Mouse (Mus musculus) neural tube, embryonic 12.5 days (tissue): Measurements from ENCODE around the gene Klhdc3. TPM values are rescaled to one million over a fixed set of nuclear protein-coding genes. Genes with fewer than 3 reads are reported as not detected.

Source experiments
- ATAC-seq: fragments of 200-750 bp; cut with Nextera tagmentation; 2 replicates; pipeline ENCODE4 v1.8.0; 2017; ENCODE audit warnings: low read depth, mild to moderate bottlenecking, moderate TSS enrichment, moderate library complexity; ENCODE audit not compliant: low FRiP score
- H3K27ac ChIP-seq: fragments of 300-500 bp; sonication (generic); 2 replicates; pipeline ENCODE4 v1.5.1; 2016
- H3K27me3 ChIP-seq: fragments of 300-500 bp; sonication (generic); replicated peaks from 2 replicates; pipeline ENCODE4 v1.6.1; 2016; ENCODE audit warnings: mild to moderate bottlenecking
- H3K36me3 ChIP-seq: fragments of 300-500 bp; sonication (generic); 2 replicates; pipeline ENCODE4 v1.6.1; 2016; ENCODE audit warnings: mild to moderate bottlenecking
- H3K4me1 ChIP-seq: fragments of 300-500 bp; sonication (generic); 2 replicates; pipeline ENCODE4 v1.6.1; 2016
- H3K4me2 ChIP-seq: fragments of 300-500 bp; sonication (generic); replicated peaks from 2 replicates; pipeline ENCODE4 v1.6.1; 2016; ENCODE audit warnings: mild to moderate bottlenecking
- H3K4me3 ChIP-seq: fragments of 300-500 bp; sonication (generic); 2 replicates; pipeline ENCODE4 v1.5.1; 2016
- H3K9ac ChIP-seq: fragments of 300-500 bp; sonication (generic); 2 replicates; pipeline ENCODE4 v1.6.1; 2016; ENCODE audit warnings: mild to moderate bottlenecking
- H3K9me3 ChIP-seq: fragments of 300-500 bp; sonication (generic); 2 replicates; pipeline ENCODE4 v1.6.1; 2016; ENCODE audit warnings: mild to moderate bottlenecking
- WGBS: fragments of 180-500 bp; shearing (Covaris S2); methylation state at CpG from one replicate; pipeline ENCODE4 v1.1.7; 2016; 5-methylcytosine and 5-hydroxymethylcytosine counted together
- polyA plus RNA-seq: library from polyadenylated mRNA; unstranded; fragments of >200 nt; fragmentation: Nextera tagmentation; extraction: Ambion mirVana; gene quantifications from 2 replicates; pipeline ENCODE4 v1.2.1, GENCODE M21; 2016

The Klhdc3 gene
- polyA plus RNA-seq, 1 experiment from 2014 or later: 146 TPM

DNA sequence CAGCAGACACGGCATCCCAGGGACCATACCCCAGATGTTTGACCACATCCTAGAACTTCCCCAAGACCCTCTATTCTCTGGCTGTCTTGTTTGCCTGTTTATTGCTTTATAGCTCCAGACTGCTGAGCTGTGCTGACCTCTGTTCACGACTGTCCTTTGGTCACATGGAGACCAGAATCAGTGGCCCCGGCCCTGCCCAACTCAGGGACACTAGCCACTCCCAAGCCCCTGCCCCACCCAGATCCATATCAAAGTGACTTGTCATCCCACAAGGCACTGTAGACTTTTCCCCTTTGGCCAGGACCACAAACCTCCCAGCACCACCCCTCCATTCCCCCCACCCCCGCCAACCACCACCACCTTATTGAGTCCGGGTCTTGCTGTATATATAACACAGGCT is 18.5 kb upstream of the Klhdc3 start:
- WGBS: 46% methylated on average over 5 of the region's 5 CpGs
- Histone ChIP-seq H3K27me3 (no peaks in the 10 kb centered on the region), H3K4me2 (no peak overlapping the region), H3K36me3 (peaks cover 28% of the 10 kb centered on the region), H3K4me1 (peaks cover 30% of the 10 kb centered on the region), H3K9me3 (no peaks in the 10 kb centered on the region), H3K9ac (no peak overlapping the region), H3K4me3 (no peak overlapping the region), H3K27ac (no peak overlapping the region)
- ATAC-seq: no peak

- H3K36me3 ChIP-seq: peaks cover 28% of the 10 kb centered on the region
- WGBS: 89% methylated on average over 6 of the region's 6 CpGs
Measured at GRCm38 (mm10) chr17:46698515-46698914, 17.8 kb upstream of the Klhdc3 start.

DNA sequence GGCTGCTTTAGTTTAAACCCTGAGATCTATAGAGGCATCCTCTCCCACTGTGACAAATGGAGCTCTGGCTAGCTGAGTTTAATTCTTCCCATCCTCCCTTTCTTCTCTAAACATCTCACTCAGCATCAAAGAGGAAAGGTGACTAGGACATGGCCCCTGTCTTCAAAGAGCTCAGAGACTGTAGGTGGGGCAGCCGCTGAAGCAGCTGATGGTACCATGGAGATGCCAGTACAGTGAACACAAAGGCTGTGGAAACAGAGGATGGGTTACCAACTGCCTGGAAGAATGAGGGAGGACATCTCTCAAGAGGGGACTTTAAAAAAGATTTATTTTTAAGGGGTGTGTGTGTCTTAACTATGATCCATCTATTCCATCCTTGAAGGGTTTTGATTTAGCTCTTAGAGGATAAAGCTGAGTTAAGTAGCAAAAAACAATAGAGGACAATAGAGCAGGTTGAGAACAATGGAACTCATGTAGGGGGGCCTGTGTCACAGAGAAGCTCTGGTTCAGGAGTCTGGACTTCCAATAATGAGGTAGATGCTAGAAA is 13.9 kb upstream of the Klhdc3 start:
- Histone ChIP-seq H3K9me3 (no peaks in the 10 kb centered on the region), H3K27ac (no peak overlapping the region), H3K9ac (no peak overlapping the region), H3K27me3 (no peaks in the 10 kb centered on the region), H3K4me1 (no peaks in the 10 kb centered on the region), H3K4me2 (no peak overlapping the region), H3K4me3 (no peak overlapping the region), H3K36me3 (peaks cover 32% of the 10 kb centered on the region)
- WGBS: 68% methylated on average over 1 of the region's 1 CpGs
- no peak for ATAC-seq

More at GRCm38 (mm10) chr17:46698515-46698914, 17.8 kb upstream of the Klhdc3 start:
- Histone ChIP-seq H3K4me3 (no peak overlapping the region), H3K9ac (no peak overlapping the region), H3K27ac (no peak overlapping the region), H3K4me2 (no peak overlapping the region), H3K9me3 (no peaks in the 10 kb centered on the region), H3K4me1 (peaks cover 22% of the 10 kb centered on the region), H3K27me3 (no peaks in the 10 kb centered on the region)
- ATAC-seq: no peak

GRCm38 (mm10) chr17:46691390-46691789 is 10.7 kb upstream of the Klhdc3 start:
- Histone ChIP-seq H3K4me2 (no peak overlapping the region), H3K4me3 (no peak overlapping the region), H3K9ac (no peak overlapping the region), H3K9me3 (no peaks in the 10 kb centered on the region), H3K27me3 (no peaks in the 10 kb centered on the region), H3K4me1 (no peaks in the 10 kb centered on the region), H3K27ac (no peak overlapping the region), H3K36me3 (peaks cover 25% of the 10 kb centered on the region)
- no peak for ATAC-seq
- WGBS: 96% methylated on average over 2 of the region's 2 CpGs

- Histone ChIP-seq H3K4me2 (no peak overlapping the region), H3K36me3 (peaks cover 28% of the 10 kb centered on the region), H3K27me3 (no peaks in the 10 kb centered on the region), H3K9me3 (no peaks in the 10 kb centered on the region), H3K4me1 (no peaks in the 10 kb centered on the region), H3K9ac (no peak overlapping the region), H3K4me3 (no peak overlapping the region), H3K27ac (no peak overlapping the region)
- ATAC-seq: no peak
- 95% methylated on average over 12 of the region's 12 CpGs for WGBS
Measured at GRCm38 (mm10) chr17:46690665-46691064, 10.0 kb upstream of the Klhdc3 start.

GRCm38 (mm10) chr17:46685913-46686312 is 5.2 kb upstream of the Klhdc3 start:
- H3K27ac ChIP-seq: no peak overlapping the region
- H3K4me1 ChIP-seq: peaks cover 8% of the 10 kb centered on the region
- H3K36me3 ChIP-seq: peaks cover 55% of the 10 kb centered on the region
- H3K4me2 ChIP-seq: no peak overlapping the region
- no peaks in the 10 kb centered on the region for H3K27me3 ChIP-seq
- H3K9ac ChIP-seq: no peak overlapping the region
- H3K4me3 ChIP-seq: no peak overlapping the region
- no peak for ATAC-seq
- H3K9me3 ChIP-seq: no peaks in the 10 kb centered on the region
- WGBS: 92% methylated on average over 6 of the region's 6 CpGs

GRCm38 (mm10) chr17:46682654-46683389 is 2.1 kb upstream of the Klhdc3 start:
- Histone ChIP-seq H3K4me1 (peaks cover 21% of the 10 kb centered on the region), H3K4me3 (no peak overlapping the region), H3K4me2 (no peak overlapping the region), H3K9ac (no peak overlapping the region), H3K27ac (no peak overlapping the region), H3K36me3 (peaks cover 59% of the 10 kb centered on the region), H3K9me3 (no peaks in the 10 kb centered on the region), H3K27me3 (no peaks in the 10 kb centered on the region)
- no peak for ATAC-seq
- 78% methylated on average over 16 of the region's 16 CpGs for WGBS

DNA sequence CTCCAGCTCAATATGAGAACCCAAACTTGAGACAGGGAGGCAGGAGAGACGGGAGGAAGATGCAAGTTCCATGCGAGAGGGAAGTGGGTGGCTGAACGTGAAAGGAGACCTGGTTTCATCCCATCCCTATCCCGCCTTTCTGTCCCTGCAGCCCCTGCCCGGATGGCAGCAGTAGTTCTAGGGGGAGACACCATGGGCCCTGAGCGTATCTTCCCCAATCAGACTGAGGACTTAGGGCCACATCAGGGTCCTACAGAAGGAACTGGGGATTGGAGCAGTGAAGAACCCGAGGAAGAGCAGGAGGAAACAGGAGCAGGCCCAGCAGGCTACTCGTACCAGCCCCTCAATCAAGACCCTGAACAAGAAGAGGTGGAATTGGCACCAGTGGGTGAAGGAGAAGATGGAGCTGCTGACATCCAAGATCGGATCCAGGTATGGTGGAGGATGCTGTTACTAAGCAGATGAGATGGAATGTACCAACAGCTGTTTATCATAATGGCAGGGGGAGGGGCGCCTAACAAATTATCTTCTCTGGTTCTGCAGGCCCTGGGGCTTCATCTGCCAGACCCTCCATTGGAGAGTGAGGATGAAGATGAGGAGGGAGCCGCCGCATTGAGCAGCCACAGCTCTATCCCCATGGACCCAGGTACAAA is 878 bp upstream of the Klhdc3 start:
- Histone ChIP-seq H3K4me2 (peak overlapping the region; percentile 89), H3K36me3 (peaks cover 59% of the 10 kb centered on the region), H3K4me3 (peak overlapping the region; percentile 75), H3K4me1 (peaks cover 21% of the 10 kb centered on the region), H3K27me3 (no peaks in the 10 kb centered on the region), H3K9ac (peak overlapping the region; percentile 64), H3K27ac (no peak overlapping the region), H3K9me3 (no peaks in the 10 kb centered on the region)
- peak; percentile 5; the same call in 1 of the 2 replicates for ATAC-seq
- 26% methylated on average over 12 of the region's 12 CpGs for WGBS

DNA sequence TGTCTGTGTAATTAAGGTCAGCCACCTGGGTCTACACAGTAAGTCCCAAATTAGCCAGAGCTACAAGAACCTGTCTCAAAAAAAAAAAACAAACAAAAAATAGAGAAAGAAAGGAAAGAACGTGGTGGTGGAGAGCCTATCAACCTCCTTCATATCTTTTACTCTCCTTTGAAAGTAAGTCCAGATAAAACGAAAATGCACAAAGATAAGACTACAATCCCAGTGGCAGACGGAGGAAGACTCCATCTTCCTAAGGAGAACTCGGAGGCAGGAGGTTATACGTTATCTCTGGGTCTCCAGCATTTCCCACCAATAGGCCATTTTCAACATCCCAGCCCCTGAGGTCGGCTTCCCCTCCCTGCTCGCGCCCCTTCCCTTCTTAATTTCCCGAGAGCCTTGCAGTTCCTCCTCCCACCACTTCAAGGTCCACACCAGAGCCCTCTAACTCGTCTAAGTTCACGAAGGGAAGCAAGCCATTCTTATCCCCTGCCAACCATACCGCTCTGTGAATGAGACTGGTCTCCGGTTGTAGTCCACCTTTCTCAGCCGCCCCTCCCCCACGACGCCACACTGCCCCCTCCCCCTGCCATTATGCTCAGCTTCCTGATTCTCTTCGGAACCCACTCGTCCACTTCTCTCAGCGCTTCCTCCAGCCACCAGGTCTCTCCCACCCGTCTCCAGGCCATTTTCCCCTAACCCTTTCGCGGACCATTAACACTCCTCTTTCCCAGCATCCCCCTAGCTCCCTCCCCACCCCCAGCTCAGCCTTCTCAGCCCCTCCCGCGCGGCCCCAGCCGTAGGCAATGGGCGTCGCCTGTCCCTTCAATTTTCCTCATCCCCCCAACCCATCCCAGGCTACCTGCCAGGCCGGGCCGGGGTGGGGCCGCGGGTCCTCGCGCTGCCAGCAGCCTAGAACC is 613 bp downstream of the Klhdc3 start:
- WGBS: 1% methylated on average over 34 of the region's 34 CpGs
- Histone ChIP-seq H3K4me3 (peak overlapping the region; percentile 75), H3K4me2 (peak overlapping the region; percentile 89), H3K36me3 (peaks cover 59% of the 10 kb centered on the region), H3K9me3 (no peaks in the 10 kb centered on the region), H3K9ac (peak overlapping the region; percentile 71), H3K4me1 (peaks cover 21% of the 10 kb centered on the region), H3K27ac (peak overlapping the region; percentile 33; the same call in 1 of the 2 replicates), H3K27me3 (no peaks in the 10 kb centered on the region)
- peak; percentile 61 for ATAC-seq

- no peak for ATAC-seq
- no peaks in the 10 kb centered on the region for H3K9me3 ChIP-seq
- H3K27ac ChIP-seq: no peak overlapping the region
- no peak overlapping the region for H3K4me3 ChIP-seq
- H3K4me1 ChIP-seq: peaks cover 27% of the 10 kb centered on the region
- H3K36me3 ChIP-seq: peaks cover 52% of the 10 kb centered on the region
- H3K9ac ChIP-seq: peak overlapping the region; percentile 71; the same call in 1 of the 2 replicates
- WGBS: 73% methylated on average over 9 of the region's 9 CpGs
- H3K4me2 ChIP-seq: peak overlapping the region; percentile 89
- H3K27me3 ChIP-seq: no peaks in the 10 kb centered on the region
Measured at GRCm38 (mm10) chr17:46678911-46679310, 1.8 kb downstream of the Klhdc3 start.

DNA sequence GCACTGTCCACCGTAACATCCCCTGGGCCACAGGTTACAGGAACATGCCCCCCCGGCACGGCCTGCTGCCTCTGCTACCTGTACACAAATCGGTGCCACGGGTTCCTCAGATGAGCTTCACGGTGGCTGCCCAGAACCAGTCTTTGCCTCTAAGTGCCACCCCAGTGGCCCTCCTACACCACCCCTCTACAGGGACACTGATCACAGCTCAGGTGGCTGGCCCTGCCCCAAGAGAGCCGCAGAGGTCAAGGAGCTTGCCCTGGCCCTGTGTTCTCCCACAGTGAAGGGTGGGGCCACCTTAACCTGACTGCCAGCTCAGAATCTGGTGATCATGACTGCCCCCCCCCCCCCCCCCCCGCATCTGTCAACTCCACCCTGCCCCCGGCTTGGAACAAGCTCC is 2.3 kb downstream of the Klhdc3 start, which contains the start of gene Mea1:
Gene Mea1, plus strand, starts transcription at position 378 of the 400 bp plus-strand sequence.
- H3K27ac ChIP-seq: no peak within 1 kb of the TSS
- no peak for ATAC-seq
- H3K36me3 ChIP-seq: peaks cover 47% of the 10 kb centered on the region
- 89% methylated on average over 8 of the region's 9 CpGs for WGBS
- H3K4me2 ChIP-seq: peak within 1 kb of the TSS; percentile 89
- peaks cover 31% of the 10 kb centered on the region for H3K4me1 ChIP-seq
- no peaks in the 10 kb centered on the region for H3K9me3 ChIP-seq
- H3K27me3 ChIP-seq: no peaks in the 10 kb centered on the region
- peak within 1 kb of the TSS; percentile 75 for H3K4me3 ChIP-seq
- peak within 1 kb of the TSS; percentile 71 for H3K9ac ChIP-seq
